Mouse (Mus musculus): ENCODE measurements around the gene Rpl31. TPM values are rescaled to one million over a fixed set of nuclear protein-coding genes. Genes with fewer than 3 reads are reported as not detected.

Rpl31 gene
- 100 to 1,000 TPM; 552 to 590 TPM for total RNA-seq (2021)

GRCm38 (mm10) chr1:39367601-39368266 lies at the start of gene Rpl31:
Gene Rpl31, plus strand, starts transcription at chr1:39367842.
- intact Hi-C loops (cut with DNase I): no loop called here
- peak; percentile 98 for DNase-seq (ENCODE audit: low spot score)

GRCm38 (mm10) chr1:39317935-39318334 lies 49.7 kb upstream of the Rpl31 start:
- no peak for DNase-seq (ENCODE audit: low spot score)
- intact Hi-C loops (cut with DNase I): no loop called here

GRCm38 (mm10) chr1:39318870-39319269 lies 48.8 kb upstream of the Rpl31 start:
- DNase-seq (ENCODE audit: low spot score): no peak
- intact Hi-C loops (cut with DNase I): no loop called here

- intact Hi-C loops (cut with DNase I): no loop called here
- no peak for DNase-seq (ENCODE audit: low spot score)
Observed at GRCm38 (mm10) chr1:39321954-39322353, 45.7 kb upstream of the Rpl31 start.

- intact Hi-C loops (cut with DNase I): loop anchor here (5.0 kb wide), 1 partner anchor 38 kb away; no protein-coding TSS in a partner anchor
- DNase-seq (ENCODE audit: low spot score): no peak
Observed at GRCm38 (mm10) chr1:39325228-39325627, 42.4 kb upstream of the Rpl31 start.

GRCm38 (mm10) chr1:39327546-39327945 lies 40.1 kb upstream of the Rpl31 start:
- no peak for DNase-seq (ENCODE audit: low spot score)
- intact Hi-C loops (cut with DNase I): loop anchor here (5.0 kb wide), 1 partner anchor 40 kb away; no protein-coding TSS in a partner anchor

GRCm38 (mm10) chr1:39330857-39331594 lies 36.6 kb upstream of the Rpl31 start:
- intact Hi-C loops (cut with DNase I): loop anchor here (5.0 kb wide), 1 partner anchor 134 kb away; no protein-coding TSS in a partner anchor
- DNase-seq (ENCODE audit: low spot score): no peak

GRCm38 (mm10) chr1:39332456-39332855 lies 35.2 kb upstream of the Rpl31 start:
- DNase-seq (ENCODE audit: low spot score): no peak
- intact Hi-C loops (cut with DNase I): loop anchor here (5.0 kb wide), 1 partner anchor 135 kb away; no protein-coding TSS in a partner anchor

GRCm38 (mm10) chr1:39335561-39336196 lies 32.0 kb upstream of the Rpl31 start:
- DNase-seq (ENCODE audit: low spot score): no peak
- intact Hi-C loops (cut with DNase I): loop anchor here (5.0 kb wide), 1 partner anchor 123 kb away; no protein-coding TSS in a partner anchor

- no peak for DNase-seq (ENCODE audit: low spot score)
- intact Hi-C loops (cut with DNase I): loop anchor here (5.0 kb wide), 1 partner anchor 124 kb away; no protein-coding TSS in a partner anchor
Observed at GRCm38 (mm10) chr1:39336788-39337187, 30.9 kb upstream of the Rpl31 start.

- no peak for DNase-seq (ENCODE audit: low spot score)
- intact Hi-C loops (cut with DNase I): loop anchor here (5.0 kb wide), 1 partner anchor 127 kb away; no protein-coding TSS in a partner anchor
Observed at GRCm38 (mm10) chr1:39338831-39339230, 28.8 kb upstream of the Rpl31 start.

GRCm38 (mm10) chr1:39339455-39339854 lies 28.2 kb upstream of the Rpl31 start:
- DNase-seq (ENCODE audit: low spot score): no peak
- intact Hi-C loops (cut with DNase I): loop anchor here (5.0 kb wide), 1 partner anchor 127 kb away; no protein-coding TSS in a partner anchor

GRCm38 (mm10) chr1:39340156-39340555 lies 27.5 kb upstream of the Rpl31 start:
- no peak for DNase-seq (ENCODE audit: low spot score)
- intact Hi-C loops (cut with DNase I): loop anchor here (1.0 to 2.0 kb wide), 2 partner anchors 330 to 339 kb away; no protein-coding TSS in a partner anchor

GRCm38 (mm10) chr1:39340647-39341046 lies 27.0 kb upstream of the Rpl31 start:
- DNase-seq (ENCODE audit: low spot score): no peak
- intact Hi-C loops (cut with DNase I): loop anchor here (1.0 to 2.0 kb wide), 2 partner anchors 330 to 340 kb away; no protein-coding TSS in a partner anchor

- no peak for DNase-seq (ENCODE audit: low spot score)
- intact Hi-C loops (cut with DNase I): loop anchor here (2.0 kb wide), 1 partner anchor 341 kb away; no protein-coding TSS in a partner anchor
Observed at GRCm38 (mm10) chr1:39341807-39342206, 25.8 kb upstream of the Rpl31 start.

- intact Hi-C loops (cut with DNase I): no loop called here
- no peak for DNase-seq (ENCODE audit: low spot score)
Observed at GRCm38 (mm10) chr1:39343242-39343641, 24.4 kb upstream of the Rpl31 start.

GRCm38 (mm10) chr1:39344981-39345600 lies 22.6 kb upstream of the Rpl31 start:
- intact Hi-C loops (cut with DNase I): no loop called here
- DNase-seq (ENCODE audit: low spot score): no peak

- no peak for DNase-seq (ENCODE audit: low spot score)
Observed at GRCm38 (mm10) chr1:39349001-39349400, 18.6 kb upstream of the Rpl31 start.

GRCm38 (mm10) chr1:39349427-39349826 lies 18.2 kb upstream of the Rpl31 start:
- DNase-seq (ENCODE audit: low spot score): no peak
- intact Hi-C loops (cut with DNase I): no loop called here

More at GRCm38 (mm10) chr1:39349001-39349400, 18.6 kb upstream of the Rpl31 start:
- intact Hi-C loops (cut with DNase I): no loop called here
